In genomic region chr12:90085862-90086261, GRCm38 (mm10) we compare ENCODE assay signal across 22 mouse cellular contexts.
DNase-seq lines count a peak whose midpoint lies in the region; ATAC-seq lines count a peak whose summit lies in the region.
"Had no signal": no experiment of that assay in that cellular context is flagged by ENCODE, and none has a peak within 500 bp of the region (broad histone marks: within the 10 kb centered on the region; RNA-seq: fewer than 3 reads in every experiment).

No protein-coding gene starts in this region.

- H3K27ac ChIP-seq in liver, embryonic 12.5 days, result no peak overlapping the region
- H3K27ac ChIP-seq: embryonic facial prominence, embryonic 12.5 days; hindbrain, embryonic 12.5 days; kidney, postnatal 0 days; limb, embryonic 13.5 days; liver, embryonic 13.5 days; midbrain, embryonic 12.5 days; stomach, embryonic 15.5 days had no signal

- H3K36me3 ChIP-seq in liver, embryonic 12.5 days, result no peaks in the 10 kb centered on the region
- H3K36me3 ChIP-seq: embryonic facial prominence, embryonic 12.5 days; hindbrain, embryonic 12.5 days; limb, embryonic 13.5 days; liver, embryonic 13.5 days; midbrain, embryonic 12.5 days; stomach, embryonic 15.5 days had no signal

- no peak overlapping the region for H3K4me2 ChIP-seq in liver, embryonic 12.5 days
- H3K4me2 ChIP-seq: embryonic facial prominence, embryonic 12.5 days; hindbrain, embryonic 12.5 days; limb, embryonic 13.5 days; liver, embryonic 13.5 days; midbrain, embryonic 12.5 days; stomach, embryonic 15.5 days had no signal

- ATAC-seq in liver, embryonic 12.5 days, result no peak
- ATAC-seq: forebrain, postnatal 0 days; inflammation-experienced regulatory T-cells, adult 6 months had no signal

- no peak overlapping the region for H3K9ac ChIP-seq in liver, embryonic 12.5 days
- H3K9ac ChIP-seq: embryonic facial prominence, embryonic 12.5 days; forebrain, postnatal 0 days; hindbrain, embryonic 12.5 days; limb, embryonic 13.5 days; liver, embryonic 13.5 days; midbrain, embryonic 12.5 days; stomach, embryonic 15.5 days had no signal

- no peaks in the 10 kb centered on the region for H3K4me1 ChIP-seq in liver, embryonic 12.5 days
- H3K4me1 ChIP-seq: embryonic facial prominence, embryonic 12.5 days; hindbrain, embryonic 12.5 days; limb, embryonic 13.5 days; liver, embryonic 13.5 days; midbrain, embryonic 12.5 days; stomach, embryonic 15.5 days had no signal

- H3K9me3 ChIP-seq in liver, embryonic 12.5 days (replicated peaks), result no peaks in the 10 kb centered on the region
- H3K9me3 ChIP-seq: embryonic facial prominence, embryonic 12.5 days; hindbrain, embryonic 12.5 days; limb, embryonic 13.5 days; liver, embryonic 13.5 days; midbrain, embryonic 12.5 days; stomach, embryonic 15.5 days had no signal

- no peak overlapping the region for H3K4me3 ChIP-seq in liver, embryonic 12.5 days
- H3K4me3 ChIP-seq: embryonic facial prominence, embryonic 12.5 days; hindbrain, embryonic 12.5 days; limb, embryonic 13.5 days; liver, embryonic 13.5 days; midbrain, embryonic 12.5 days; stomach, embryonic 15.5 days had no signal

- no peaks in the 10 kb centered on the region for H3K27me3 ChIP-seq in liver, embryonic 12.5 days (replicated peaks)
- H3K27me3 ChIP-seq: embryonic facial prominence, embryonic 12.5 days; hindbrain, embryonic 12.5 days; limb, embryonic 13.5 days; liver, embryonic 13.5 days; midbrain, embryonic 12.5 days; stomach, embryonic 15.5 days had no signal

- peak; percentile 7 for DNase-seq in layer of hippocampus, adult 11-12 months (ENCODE audit: low spot score)
- DNase-seq in layer of hippocampus, adult 18-20 months (ENCODE audit: low spot score in 2 of 2), result no peak
- peak; percentile 7 to 23 for DNase-seq in right cerebral cortex, postnatal 36 days (ENCODE audit: low spot score in 2 of 2)
- DNase-seq in right cerebral cortex, postnatal 25 days, result no peak
- DNase-seq in cerebellum, adult 9-11 months, result peak; percentile 94
- DNase-seq in telencephalon, adult 2 months (ENCODE audit: low read depth, low spot score), result peak; percentile 31
- no peak for DNase-seq in kidney, postnatal 4 days
- DNase-seq: forebrain, postnatal 0 days; gastrocnemius, postnatal 36 days; kidney, adult 2 months; liver, embryonic 13.5 days; lung, adult 2 months; lung, postnatal 14 days; thymus, adult 18-20 months had no signal

Comparison
In these comparisons a context has a peak if more than half of its experiments do, and no peak if none do; other contexts are left out.
1. DNase-seq: peak in layer of hippocampus, adult 11-12 months (single experiment), right cerebral cortex, postnatal 36 days (2 of 2), cerebellum, adult 9-11 months (single experiment) and telencephalon, adult 2 months (single experiment); none in layer of hippocampus, adult 18-20 months (0 of 2), right cerebral cortex, postnatal 25 days (single experiment) and kidney, postnatal 4 days (0 of 2).